Mouse (Mus musculus) liver, adult 10 weeks (tissue): ENCODE measurements around the gene Sun2. TPM values are rescaled to one million over a fixed set of nuclear protein-coding genes. Genes with fewer than 3 reads are reported as not detected.

ENCODE experiments used
- polyA plus RNA-seq: library from polyadenylated mRNA; stranded (reverse); fragments of 350-450 nt; fragmentation: Illumina TruSeq; extraction: RNeasy Lipid Tissue Mini Kit (QIAGEN cat#74804); gene quantifications from one replicate; pipeline ENCODE4 v1.2.3, GENCODE M21; 2014; ENCODE audit warnings: low read depth, low replicate concordance

The Sun2 gene
- polyA plus RNA-seq = 5.8 TPM

DNA sequence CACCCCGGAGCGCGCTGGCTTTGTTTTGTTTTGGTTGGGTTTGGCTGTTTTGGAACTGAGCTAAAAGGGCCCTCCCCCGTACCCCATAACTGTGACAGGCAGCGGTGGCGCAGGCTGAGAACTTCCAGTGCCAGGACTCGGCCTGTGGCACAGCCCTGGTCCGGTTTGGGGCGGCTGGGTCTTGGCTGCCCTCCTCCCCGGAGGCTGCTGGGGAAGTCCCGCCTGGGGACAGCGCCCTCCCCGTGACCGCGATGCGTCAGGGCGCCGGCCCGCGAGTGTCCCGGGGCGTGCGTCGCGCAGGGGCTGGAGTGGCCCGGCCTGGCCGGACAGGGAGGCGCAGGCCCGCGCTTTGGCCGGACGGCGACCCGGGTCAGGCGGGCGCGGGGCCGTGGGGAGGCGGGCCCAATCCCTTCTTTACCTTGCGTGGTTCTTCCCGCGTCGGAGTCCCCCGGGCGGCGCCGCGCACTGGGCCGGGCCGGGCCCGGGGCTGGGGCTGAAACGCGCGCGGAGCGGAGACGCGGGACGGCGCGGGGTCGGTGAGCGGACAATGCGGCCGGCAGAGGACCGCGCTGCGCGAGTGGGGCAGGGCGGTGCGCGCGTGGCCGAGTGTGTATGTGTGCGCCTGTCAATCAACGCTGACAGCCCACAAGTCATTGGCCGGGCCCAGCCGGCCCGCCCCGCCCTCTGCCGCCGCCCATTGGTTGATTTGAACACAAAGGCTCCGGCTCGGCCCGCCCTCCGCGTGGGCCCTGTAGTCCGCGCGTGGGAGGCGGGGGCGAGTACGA, at the start of gene Sun2:
Sun2 (minus strand) TSS at position 616 of the 785 bp plus-strand sequence.

DNA sequence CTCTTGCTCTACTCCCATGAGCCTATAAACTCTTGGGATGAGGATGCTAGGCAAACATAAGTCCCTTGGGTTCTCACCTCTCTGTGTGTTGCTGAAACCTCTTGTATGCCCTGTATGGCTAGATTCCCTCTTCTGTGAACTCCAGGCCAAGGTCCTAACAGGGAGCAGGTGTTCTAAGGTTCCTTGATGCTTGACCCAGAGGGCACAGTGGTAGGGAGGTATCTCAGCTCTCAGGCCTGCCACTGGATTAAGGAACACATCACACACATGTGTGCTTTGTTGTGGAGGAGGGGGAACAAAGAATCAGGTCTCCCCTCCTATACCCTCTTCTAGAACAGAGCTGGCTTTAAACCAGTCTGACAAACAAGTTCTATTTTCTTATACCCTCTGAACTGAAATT, 35.4 kb upstream of the Sun2 start, which contains the start of gene Dnal4:
Dnal4 (minus strand) TSS at position 101 of the 400 bp plus-strand sequence.

DNA sequence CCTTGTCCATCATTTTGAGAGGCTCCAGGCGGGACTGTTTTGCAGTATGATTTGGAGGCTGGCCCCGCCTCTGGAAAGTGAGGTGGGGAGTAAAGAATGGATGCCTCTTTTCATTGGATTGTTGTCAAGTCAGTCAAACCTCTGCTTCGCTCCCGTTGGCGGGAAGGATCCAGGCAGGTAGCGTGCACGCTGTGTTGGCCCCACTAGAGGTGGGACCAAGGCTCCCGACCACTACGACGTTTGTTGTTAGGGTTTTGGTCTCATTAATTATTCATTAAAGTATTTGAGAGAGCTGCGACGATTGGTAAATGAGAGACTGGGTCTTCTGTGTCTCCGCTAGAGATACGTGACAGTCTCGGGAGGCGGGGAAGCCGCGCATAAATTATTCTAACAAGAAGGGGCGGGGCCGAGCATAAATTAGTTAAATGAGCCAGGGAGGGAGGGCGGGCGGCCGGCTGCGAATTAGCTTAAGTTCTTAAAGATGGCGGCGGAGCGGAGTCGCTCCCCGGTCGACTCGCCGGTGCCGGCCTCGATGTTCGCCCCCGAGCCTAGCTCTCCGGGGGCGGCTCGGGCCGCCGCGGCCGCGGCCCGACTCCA, 51.8 kb downstream of the Sun2 start, which contains the start of gene Gtpbp1:
Gtpbp1 (plus strand) TSS at position 420 of the 597 bp plus-strand sequence.

DNA sequence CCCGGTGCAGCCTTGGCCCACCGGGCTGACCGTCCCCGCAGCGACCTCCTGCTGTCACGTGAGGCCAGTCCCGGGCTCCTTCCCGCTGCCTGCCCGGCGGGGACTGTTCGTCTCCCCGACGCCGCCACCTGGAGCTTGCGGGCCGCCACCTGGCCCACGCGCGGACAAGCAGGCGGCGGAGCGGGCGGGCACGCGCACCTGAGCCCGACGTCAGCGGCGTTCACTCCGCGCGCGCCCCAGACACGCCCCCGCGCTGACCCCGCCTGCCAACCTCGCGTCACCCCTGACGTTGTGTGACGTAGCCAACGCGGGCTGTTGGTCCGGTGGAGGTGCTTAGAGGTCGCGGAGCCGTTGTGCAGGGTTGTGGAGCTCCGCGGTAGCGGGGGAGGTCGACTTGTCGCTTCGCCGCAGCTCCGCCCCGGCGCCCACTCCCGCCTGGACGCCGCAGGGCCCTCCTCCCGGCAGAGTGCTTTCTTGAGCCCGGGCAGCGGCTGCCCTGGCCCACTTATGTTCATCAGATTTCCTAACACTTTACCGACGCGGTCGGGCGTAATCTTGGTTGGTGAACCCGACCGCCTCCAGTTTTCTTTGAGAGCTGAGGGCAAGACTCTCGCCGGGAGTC, 54.6 kb downstream of the Sun2 start, which contains the start of gene Josd1:
Josd1 (minus strand) TSS at position 274 of the 622 bp plus-strand sequence.

Other genes starting within 250 kb of the Sun2 start
- gene Kcnj4, start 237.3 kb downstream of the Sun2 start, polyA plus RNA-seq = not detected
- 0.48 TPM for gene Kdelr3, start 226.1 kb downstream of the Sun2 start, polyA plus RNA-seq
- 120 TPM for gene Ddx17, start 195.8 kb downstream of the Sun2 start, polyA plus RNA-seq
- gene Dmc1, start 137.4 kb downstream of the Sun2 start, polyA plus RNA-seq = not detected
- gene Fam227a, start 83.6 kb downstream of the Sun2 start, polyA plus RNA-seq = 0.82 TPM
- 1.2 TPM for gene Cby1, start 83.3 kb downstream of the Sun2 start, polyA plus RNA-seq
- gene Tomm22, start 71.7 kb downstream of the Sun2 start, polyA plus RNA-seq = 134 TPM
- 13.7 TPM for gene Josd1, start 54.6 kb downstream of the Sun2 start, polyA plus RNA-seq
- gene Gtpbp1, start 51.7 kb downstream of the Sun2 start, polyA plus RNA-seq = 1.3 TPM
- gene Dnal4, start 35.3 kb upstream of the Sun2 start, polyA plus RNA-seq = 0.90 TPM
- not detected for gene Nptxr, start 62.2 kb upstream of the Sun2 start, polyA plus RNA-seq
- not detected for gene Npcd, start 91.7 kb upstream of the Sun2 start, polyA plus RNA-seq
- 0.53 TPM for gene Cbx6, start 92.2 kb upstream of the Sun2 start, polyA plus RNA-seq
- gene Apobec3, start 149.1 kb upstream of the Sun2 start, polyA plus RNA-seq = 1.8 TPM
- 0.98 TPM for gene Cbx7, start 228.6 kb upstream of the Sun2 start, polyA plus RNA-seq